Mouse (Mus musculus) liver, embryonic 15.5 days (tissue): Measurements from ENCODE around the gene Gm10643. TPM values are rescaled to one million over a fixed set of nuclear protein-coding genes. Genes with fewer than 3 reads are reported as not detected.

Source experiments
- ATAC-seq: fragments of 200-750 bp; cut with Nextera tagmentation; 2 replicates; pipeline ENCODE4 v1.8.0; 2017; ENCODE audit warnings: moderate number of reproducible peaks, mild to moderate bottlenecking, moderate library complexity; ENCODE audit not compliant: insufficient read depth
- H3K27ac ChIP-seq: fragments of 300-500 bp; sonication (generic); replicated peaks from 2 replicates; pipeline ENCODE4 v1.5.1; 2015; ENCODE audit warnings: mild to moderate bottlenecking, inconsistent platforms
- H3K27me3 ChIP-seq: fragments of 300-500 bp; sonication (generic); 2 replicates; pipeline ENCODE4 v1.6.1; 2015; ENCODE audit warnings: mild to moderate bottlenecking, inconsistent platforms
- H3K36me3 ChIP-seq: fragments of 300-500 bp; sonication (generic); replicated peaks from 2 replicates; pipeline ENCODE4 v1.6.1; 2015; ENCODE audit warnings: moderate library complexity, mild to moderate bottlenecking, inconsistent platforms
- H3K4me1 ChIP-seq: fragments of 300-500 bp; sonication (generic); replicated peaks from 2 replicates; pipeline ENCODE4 v1.6.1; 2015; ENCODE audit warnings: inconsistent platforms
- H3K4me2 ChIP-seq: fragments of 300-500 bp; sonication (generic); 2 replicates; pipeline ENCODE4 v1.6.1; 2015; ENCODE audit warnings: moderate library complexity, mild to moderate bottlenecking, inconsistent platforms
- H3K4me3 ChIP-seq: fragments of 300-500 bp; sonication (generic); replicated peaks from 2 replicates; pipeline ENCODE4 v1.5.1; 2015; ENCODE audit warnings: mild to moderate bottlenecking, inconsistent platforms
- H3K9ac ChIP-seq: fragments of 300-500 bp; sonication (generic); 2 replicates; pipeline ENCODE4 v1.6.1; 2015; ENCODE audit warnings: moderate library complexity, mild to moderate bottlenecking, inconsistent platforms
- H3K9me3 ChIP-seq: fragments of 300-500 bp; sonication (generic); replicated peaks from 2 replicates; pipeline ENCODE4 v1.6.1; 2016; ENCODE audit warnings: inconsistent platforms
- WGBS: fragments of 180-500 bp; shearing (Covaris S2); methylation state at CpG from one replicate; pipeline ENCODE4 v1.1.7; 2015; ENCODE audit warnings: mixed read lengths; ENCODE audit not compliant: insufficient replicate concordance; 5-methylcytosine and 5-hydroxymethylcytosine counted together
- polyA plus RNA-seq: library from polyadenylated mRNA; unstranded; fragments of >200 nt; fragmentation: Nextera tagmentation; extraction: Ambion mirVana; gene quantifications from 2 replicates; pipeline ENCODE4 v1.2.1, GENCODE M21; 2015

Gene Gm10643
- polyA plus RNA-seq, 1 experiment from 2014 or later = 0.24 TPM

DNA sequence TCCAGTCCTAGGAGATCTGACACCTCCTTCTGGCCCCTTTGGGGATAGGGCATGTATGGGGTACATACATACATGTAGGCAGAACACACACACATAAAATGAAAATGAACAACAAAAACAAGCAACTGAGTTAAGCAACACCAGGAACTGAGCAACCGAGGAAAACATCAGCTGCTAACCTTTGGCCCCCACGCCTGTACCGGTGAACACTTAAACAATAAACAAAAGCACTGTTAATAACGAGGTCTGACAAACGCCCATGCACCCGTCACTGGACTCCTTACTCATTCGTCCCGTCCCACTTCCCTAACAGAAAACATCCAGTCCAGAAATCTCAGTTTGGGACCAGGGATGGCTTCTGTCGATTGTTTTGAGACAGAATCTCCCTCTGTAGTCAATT lies 24.3 kb upstream of the Gm10643 start:
- no peak overlapping the region for H3K4me2 ChIP-seq
- no peaks in the 10 kb centered on the region for H3K4me1 ChIP-seq
- no peak for ATAC-seq
- peaks cover 56% of the 10 kb centered on the region for H3K36me3 ChIP-seq
- H3K9me3 ChIP-seq = no peaks in the 10 kb centered on the region
- no peak overlapping the region for H3K27ac ChIP-seq
- WGBS = 73% methylated on average over 9 of the region's 9 CpGs
- H3K9ac ChIP-seq = no peak overlapping the region
- H3K27me3 ChIP-seq = no peaks in the 10 kb centered on the region
- H3K4me3 ChIP-seq = no peak overlapping the region

DNA sequence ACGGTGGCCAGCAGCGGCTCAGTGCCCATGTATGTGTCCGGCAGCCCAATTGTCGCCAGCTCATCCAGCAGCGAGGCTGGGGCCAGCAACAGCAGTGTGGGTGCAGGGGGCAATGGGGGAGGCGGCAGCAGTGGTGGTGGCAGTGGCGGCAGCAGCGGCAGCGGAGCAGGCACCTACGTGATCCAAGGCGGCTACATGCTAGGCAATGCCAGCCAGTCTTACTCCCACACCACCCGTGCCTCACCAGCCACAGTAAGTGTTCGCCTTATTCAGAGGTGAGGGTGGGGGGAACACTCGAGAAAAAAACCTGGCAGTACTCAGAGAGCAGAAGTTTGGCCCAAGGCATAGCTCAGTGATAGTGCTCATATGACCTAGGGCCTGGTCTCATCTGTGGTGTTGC lies 22.9 kb upstream of the Gm10643 start:
- no peak overlapping the region for H3K9ac ChIP-seq
- WGBS = 84% methylated on average over 14 of the region's 14 CpGs
- ATAC-seq = no peak
- H3K27ac ChIP-seq = no peak overlapping the region
- peaks cover 55% of the 10 kb centered on the region for H3K36me3 ChIP-seq
- H3K9me3 ChIP-seq = no peaks in the 10 kb centered on the region
- H3K4me2 ChIP-seq = no peak overlapping the region
- H3K27me3 ChIP-seq = no peaks in the 10 kb centered on the region
- no peak overlapping the region for H3K4me3 ChIP-seq
- no peaks in the 10 kb centered on the region for H3K4me1 ChIP-seq

DNA sequence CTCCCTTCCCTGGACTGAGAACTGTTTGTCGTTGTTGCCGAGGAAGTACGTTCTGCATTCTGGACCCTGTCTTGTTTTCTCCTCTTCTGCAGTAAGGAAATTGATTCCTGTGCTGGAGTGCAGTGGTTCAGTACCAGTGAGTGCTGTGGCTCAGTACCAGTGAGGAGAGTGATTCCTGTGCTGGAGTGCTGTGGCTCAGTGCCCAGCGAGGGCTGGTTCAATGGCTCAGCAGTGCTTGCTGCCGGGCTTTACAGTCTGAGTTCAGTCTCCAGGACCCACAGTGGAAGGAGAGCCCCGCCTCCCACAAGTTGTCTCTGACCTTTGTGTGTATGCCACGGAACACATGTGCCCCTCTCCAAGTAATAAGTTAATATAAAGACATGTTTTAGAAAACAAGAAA lies 22.2 kb upstream of the Gm10643 start:
- Histone ChIP-seq H3K4me2 (no peak overlapping the region), H3K36me3 (peaks cover 55% of the 10 kb centered on the region), H3K27ac (no peak overlapping the region), H3K9ac (no peak overlapping the region), H3K27me3 (no peaks in the 10 kb centered on the region), H3K4me1 (peaks cover 6% of the 10 kb centered on the region; the same call in 1 of the 2 replicates), H3K4me3 (no peak overlapping the region), H3K9me3 (no peaks in the 10 kb centered on the region)
- ATAC-seq = no peak
- 88% methylated on average over 7 of the region's 7 CpGs for WGBS

DNA sequence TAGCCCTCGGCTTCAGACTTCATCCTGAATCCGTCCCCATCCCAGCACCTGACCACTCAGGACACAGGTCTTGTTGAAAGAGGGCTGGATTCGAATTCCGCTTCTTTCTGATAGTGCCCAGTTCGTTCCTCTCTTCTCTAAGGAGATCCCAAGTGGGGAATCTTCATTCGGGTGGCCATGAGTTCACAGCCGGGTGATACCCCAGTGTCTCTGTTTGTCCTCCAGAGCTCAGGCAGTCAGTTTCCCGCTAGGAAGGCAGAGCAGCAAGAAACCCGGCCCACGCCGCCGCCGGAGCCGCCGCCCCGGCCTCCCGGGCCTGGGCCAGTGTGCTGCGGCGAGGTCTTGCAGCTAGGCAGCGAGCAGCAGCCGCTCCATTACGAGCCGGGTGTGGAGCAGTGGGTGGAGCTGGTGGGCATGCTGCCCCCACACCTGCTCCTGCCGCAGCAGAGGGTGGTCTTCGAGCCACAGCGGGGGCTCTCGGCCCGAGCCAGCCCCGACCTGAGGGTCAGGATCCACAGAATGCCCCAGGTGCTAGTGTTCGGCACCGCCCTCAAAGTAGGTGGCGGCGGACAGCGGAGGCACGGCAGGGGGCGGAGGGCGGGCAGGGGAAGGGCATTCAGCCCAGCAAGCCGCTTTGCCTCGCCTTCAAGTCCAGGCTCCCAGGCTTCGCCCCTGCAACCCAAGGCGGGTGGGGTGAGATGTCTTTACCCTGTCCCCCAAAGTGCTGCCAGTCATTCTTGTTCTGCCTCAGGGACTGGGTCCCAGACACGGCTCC lies 19.6 kb upstream of the Gm10643 start:
- Histone ChIP-seq H3K36me3 (peaks cover 67% of the 10 kb centered on the region), H3K9ac (no peak overlapping the region), H3K27ac (no peak overlapping the region), H3K4me1 (peaks cover 9% of the 10 kb centered on the region; the same call in 1 of the 2 replicates), H3K27me3 (no peaks in the 10 kb centered on the region), H3K4me2 (no peak overlapping the region), H3K4me3 (no peak overlapping the region), H3K9me3 (no peaks in the 10 kb centered on the region)
- WGBS = 81% methylated on average over 42 of the region's 42 CpGs
- no peak for ATAC-seq

DNA sequence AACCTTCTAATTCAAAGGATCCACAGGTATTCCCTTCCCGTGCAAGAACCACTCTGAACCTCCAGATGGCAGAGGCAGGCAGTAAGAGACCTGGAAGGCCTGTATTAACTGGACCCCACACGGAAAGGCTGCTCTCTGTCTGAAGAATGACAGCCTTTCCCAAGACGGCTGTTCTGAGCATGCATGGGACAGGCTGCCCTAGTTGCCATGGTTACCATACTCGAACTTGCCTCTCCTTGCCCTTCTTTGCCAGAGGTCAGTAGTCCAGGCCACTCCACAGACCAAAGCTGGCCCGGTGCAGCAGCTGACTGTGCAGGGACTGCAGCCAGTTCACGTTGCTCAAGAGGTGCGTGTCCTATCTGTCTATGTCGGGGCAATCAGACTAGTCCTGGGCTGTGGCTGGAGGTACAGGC lies 18.9 kb upstream of the Gm10643 start:
- 62% methylated on average over 8 of the region's 8 CpGs for WGBS
- Histone ChIP-seq H3K27ac (no peak overlapping the region), H3K9me3 (no peaks in the 10 kb centered on the region), H3K9ac (no peak overlapping the region), H3K4me2 (no peak overlapping the region), H3K4me1 (peaks cover 9% of the 10 kb centered on the region; the same call in 1 of the 2 replicates), H3K36me3 (peaks cover 60% of the 10 kb centered on the region), H3K4me3 (no peak overlapping the region), H3K27me3 (no peaks in the 10 kb centered on the region)
- peak; percentile 66 for ATAC-seq

DNA sequence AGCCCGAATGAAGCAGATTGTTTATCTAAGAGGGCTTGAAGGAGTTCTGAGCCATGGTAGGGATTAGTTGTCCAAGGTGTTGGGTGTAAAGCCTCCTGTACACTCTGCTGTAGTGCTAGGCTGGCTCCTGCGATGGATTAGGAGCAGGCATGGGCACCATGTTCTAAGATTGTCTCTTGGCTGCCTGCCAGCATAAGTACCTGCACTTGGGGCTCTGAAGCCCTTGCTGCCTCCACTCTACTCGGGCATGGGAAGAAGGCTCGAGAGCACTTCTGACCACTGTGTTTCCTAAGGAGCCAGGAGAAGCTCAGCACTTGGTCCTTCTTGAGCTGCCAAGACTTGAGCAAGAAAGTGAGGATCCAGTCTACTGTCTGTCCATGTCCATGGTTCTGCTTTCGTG lies 14.3 kb upstream of the Gm10643 start:
- Histone ChIP-seq H3K36me3 (peaks cover 43% of the 10 kb centered on the region), H3K27ac (no peak overlapping the region), H3K9me3 (no peaks in the 10 kb centered on the region), H3K9ac (no peak overlapping the region), H3K27me3 (no peaks in the 10 kb centered on the region), H3K4me2 (no peak overlapping the region), H3K4me1 (peaks cover 13% of the 10 kb centered on the region; the same call in 1 of the 2 replicates), H3K4me3 (no peak overlapping the region)
- 63% methylated on average over 5 of the region's 5 CpGs for WGBS
- ATAC-seq = no peak

DNA sequence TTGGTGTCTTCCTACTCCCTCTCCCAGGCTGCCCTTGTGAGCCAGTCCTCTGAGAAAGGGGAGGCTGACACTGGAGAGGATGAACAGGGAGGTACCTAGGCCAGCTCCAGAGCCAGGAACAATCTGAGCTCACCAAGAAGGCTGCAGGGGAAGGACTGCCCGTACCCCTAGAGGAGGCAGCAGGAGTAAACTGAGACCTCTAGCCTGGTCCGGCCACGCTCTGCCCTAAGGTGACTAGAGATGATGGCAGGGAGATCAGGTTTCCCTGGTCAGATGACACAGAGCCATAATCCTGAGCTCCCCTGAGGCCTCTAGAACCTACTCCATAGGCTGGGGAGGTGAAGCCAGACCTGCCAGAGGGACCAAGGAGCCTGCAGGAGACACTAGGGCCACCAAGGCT lies 11.9 kb upstream of the Gm10643 start:
- H3K36me3 ChIP-seq = peaks cover 20% of the 10 kb centered on the region
- no peaks in the 10 kb centered on the region for H3K9me3 ChIP-seq
- no peak overlapping the region for H3K4me2 ChIP-seq
- H3K4me3 ChIP-seq = no peak overlapping the region
- WGBS = 85% methylated on average over 3 of the region's 3 CpGs
- H3K27ac ChIP-seq = no peak overlapping the region
- no peak overlapping the region for H3K9ac ChIP-seq
- 0 out of 2 replicates have a peak, but pooled peaks cover 7% of the 10 kb centered on the region for H3K4me1 ChIP-seq
- H3K27me3 ChIP-seq = no peaks in the 10 kb centered on the region
- ATAC-seq = no peak

DNA sequence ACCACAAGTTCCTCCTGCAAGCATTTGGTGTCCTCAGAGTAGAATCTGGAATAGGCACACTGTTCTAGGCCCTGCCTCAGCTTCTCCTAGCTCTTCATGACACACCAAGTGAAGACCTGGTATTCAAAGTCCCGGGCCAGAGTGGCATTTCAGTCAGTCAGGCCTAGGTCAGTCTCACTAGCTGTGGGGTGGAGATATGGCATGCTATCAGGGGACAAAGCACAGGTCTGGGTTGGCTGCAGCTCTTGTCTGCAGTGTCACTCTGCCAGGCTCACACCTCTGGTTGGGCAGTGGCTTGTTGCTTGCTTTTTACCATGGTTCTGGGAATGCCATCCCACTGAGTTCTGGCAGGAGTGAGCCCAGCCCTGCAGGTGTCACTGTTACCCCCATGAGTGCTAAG lies 11.5 kb upstream of the Gm10643 start:
- peaks cover 11% of the 10 kb centered on the region; the same call in 1 of the 2 replicates for H3K4me1 ChIP-seq
- H3K9me3 ChIP-seq = no peaks in the 10 kb centered on the region
- H3K27me3 ChIP-seq = no peaks in the 10 kb centered on the region
- peaks cover 19% of the 10 kb centered on the region for H3K36me3 ChIP-seq
- no peak for ATAC-seq
- H3K4me2 ChIP-seq = no peak overlapping the region
- H3K9ac ChIP-seq = no peak overlapping the region
- H3K4me3 ChIP-seq = no peak overlapping the region
- WGBS = 41% methylated on average over 1 of the region's 1 CpGs
- H3K27ac ChIP-seq = no peak overlapping the region

DNA sequence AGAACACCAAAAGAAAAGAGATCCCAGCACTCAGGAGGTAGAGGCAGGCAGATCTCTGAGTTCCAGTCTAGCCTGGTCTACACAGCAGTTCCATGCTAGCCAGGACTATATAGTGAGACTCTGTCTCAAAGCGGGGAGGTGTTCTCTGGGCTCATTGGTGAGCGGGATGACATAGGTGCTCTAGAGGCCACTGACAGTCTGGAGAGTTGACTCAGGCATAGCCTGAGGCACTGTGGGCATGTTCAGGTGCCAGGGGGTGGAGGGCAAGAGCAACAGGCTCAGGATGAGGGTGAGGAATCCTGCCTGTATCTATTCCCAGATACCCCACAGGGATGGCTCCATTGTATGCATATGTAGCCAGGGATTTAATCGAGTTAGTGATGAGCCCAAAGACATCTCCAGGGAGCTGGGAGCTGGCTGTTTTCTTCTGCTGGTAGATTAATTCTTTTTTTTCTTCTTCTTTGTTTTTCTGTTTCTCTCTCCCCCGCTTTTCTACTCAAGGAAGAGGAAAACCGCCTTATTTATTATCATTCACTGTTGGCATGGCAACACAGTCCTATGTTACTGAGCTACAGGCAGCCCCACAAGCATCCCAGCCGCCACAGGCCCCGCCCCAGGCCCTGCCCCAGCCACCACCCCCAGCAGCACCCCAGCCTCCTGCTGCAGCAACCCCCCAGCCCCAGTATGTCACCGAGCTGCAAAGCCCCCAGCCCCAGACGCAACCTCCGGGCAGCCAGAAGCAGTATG lies 8.5 kb upstream of the Gm10643 start:
- no peak overlapping the region for H3K27ac ChIP-seq
- peaks cover 40% of the 10 kb centered on the region for H3K4me1 ChIP-seq
- H3K9ac ChIP-seq = no peak overlapping the region
- H3K27me3 ChIP-seq = no peaks in the 10 kb centered on the region
- H3K4me2 ChIP-seq = no peak overlapping the region
- WGBS = 65% methylated on average over 10 of the region's 10 CpGs
- no peaks in the 10 kb centered on the region for H3K36me3 ChIP-seq
- no peak overlapping the region for H3K4me3 ChIP-seq
- ATAC-seq = no peak
- no peaks in the 10 kb centered on the region for H3K9me3 ChIP-seq

DNA sequence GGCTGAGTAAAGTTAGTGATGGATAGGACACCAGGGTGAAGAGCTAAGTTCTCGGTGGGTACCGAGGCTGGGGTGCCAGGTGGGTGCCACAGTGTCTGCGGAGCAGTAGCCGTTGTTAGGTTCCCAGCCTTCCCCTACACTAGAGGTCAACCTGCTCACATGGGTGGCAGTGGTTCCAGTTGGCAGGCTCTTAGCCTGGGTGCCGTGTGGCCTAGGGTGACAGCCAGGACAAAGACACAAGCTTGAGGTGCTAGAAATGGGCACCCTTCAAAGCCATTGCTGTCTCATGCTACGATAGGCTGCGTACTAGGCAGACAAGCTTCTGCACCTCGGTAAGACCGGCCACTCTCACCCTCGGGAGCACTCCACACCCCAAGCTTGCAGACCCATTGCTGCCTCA lies 7.4 kb upstream of the Gm10643 start:
- H3K9ac ChIP-seq = no peak overlapping the region
- H3K27me3 ChIP-seq = no peaks in the 10 kb centered on the region
- H3K4me1 ChIP-seq = peaks cover 51% of the 10 kb centered on the region
- no peak overlapping the region for H3K4me2 ChIP-seq
- no peak overlapping the region for H3K27ac ChIP-seq
- H3K9me3 ChIP-seq = no peaks in the 10 kb centered on the region
- H3K36me3 ChIP-seq = no peaks in the 10 kb centered on the region
- WGBS = 81% methylated on average over 10 of the region's 10 CpGs
- no peak overlapping the region for H3K4me3 ChIP-seq
- no peak for ATAC-seq

DNA sequence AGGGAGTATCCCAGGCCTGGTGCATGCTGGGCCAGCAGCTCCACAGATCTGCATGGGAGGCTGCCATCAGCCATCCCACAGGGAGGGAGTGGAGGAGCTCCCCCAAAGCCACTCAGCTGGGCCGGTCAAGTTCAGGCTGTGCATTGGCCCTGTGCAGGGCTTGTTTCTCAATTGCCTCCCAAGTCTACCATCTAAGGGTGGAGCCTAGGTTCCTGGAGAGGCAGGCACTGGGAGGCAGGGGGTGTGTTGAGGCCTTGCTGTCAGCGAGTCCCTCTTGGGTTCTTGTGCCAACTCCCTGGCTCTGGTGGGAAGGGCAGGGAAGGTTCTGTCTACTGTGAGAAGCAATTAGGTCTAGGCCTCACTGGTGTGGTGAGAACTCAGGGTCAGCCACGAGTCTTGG lies 7.0 kb upstream of the Gm10643 start:
- Histone ChIP-seq H3K4me2 (no peak overlapping the region), H3K4me1 (peaks cover 51% of the 10 kb centered on the region), H3K9ac (no peak overlapping the region), H3K36me3 (no peaks in the 10 kb centered on the region), H3K27me3 (no peaks in the 10 kb centered on the region), H3K9me3 (no peaks in the 10 kb centered on the region), H3K27ac (no peak overlapping the region), H3K4me3 (no peak overlapping the region)
- WGBS = 48% methylated on average over 3 of the region's 3 CpGs
- no peak for ATAC-seq
